Mouse (Mus musculus) embryonic facial prominence, embryonic 11.5 days (tissue): Measurements from ENCODE around the gene Dst. TPM values are rescaled to one million over a fixed set of nuclear protein-coding genes. Genes with fewer than 3 reads are reported as not detected.

Source experiments
- ATAC-seq: fragments of 200-750 bp; cut with Nextera tagmentation; replicated peaks from 2 replicates; pipeline ENCODE4 v1.8.0; 2017; ENCODE audit warnings: low read depth; ENCODE audit not compliant: insufficient number of reproducible peaks, low FRiP score, low TSS enrichment
- DNase-seq: peaks from one replicate; pipeline ENCODE4 v3.0.0-alpha.2; 2015; ENCODE audit warnings: low spot score
- H3K27ac ChIP-seq: fragments of 300-500 bp; sonication (generic); replicated peaks from 2 replicates; pipeline ENCODE4 v1.5.1; 2014; ENCODE audit warnings: mild to moderate bottlenecking, low read depth, low read length, control low read depth
- H3K27me3 ChIP-seq: fragments of 300-500 bp; sonication (generic); 2 replicates; pipeline ENCODE4 v1.6.1; 2014; ENCODE audit warnings: mild to moderate bottlenecking, low read length, moderate library complexity, mixed read lengths; ENCODE audit not compliant: control insufficient read depth, insufficient read depth
- H3K36me3 ChIP-seq: fragments of 300-500 bp; sonication (generic); replicated peaks from 2 replicates; pipeline ENCODE4 v1.6.1; 2014; ENCODE audit warnings: low read depth, mild to moderate bottlenecking, low read length, moderate library complexity, mixed read lengths; ENCODE audit not compliant: control insufficient read depth, insufficient read depth
- H3K4me1 ChIP-seq: fragments of 300-500 bp; sonication (generic); 2 replicates; pipeline ENCODE4 v1.6.1; 2014; ENCODE audit warnings: low read length, mixed read lengths; ENCODE audit not compliant: control insufficient read depth, insufficient read depth
- H3K4me2 ChIP-seq: fragments of 300-500 bp; sonication (generic); 2 replicates; pipeline ENCODE4 v1.6.1; 2014; ENCODE audit warnings: low read depth, mild to moderate bottlenecking, control low read depth, low read length, moderate library complexity
- H3K4me3 ChIP-seq: fragments of 300-500 bp; sonication (generic); 2 replicates; pipeline ENCODE4 v1.5.1; 2014; ENCODE audit warnings: low read depth, low read length, control low read depth
- H3K9ac ChIP-seq: fragments of 300-500 bp; sonication (generic); replicated peaks from 2 replicates; pipeline ENCODE4 v1.6.1; 2014; ENCODE audit warnings: mild to moderate bottlenecking, control low read depth, low read length
- H3K9me3 ChIP-seq: fragments of 300-500 bp; sonication (generic); replicated peaks from 2 replicates; pipeline ENCODE4 v1.6.1; 2016; ENCODE audit warnings: mild to moderate bottlenecking, low read length, inconsistent platforms, mixed read lengths; ENCODE audit not compliant: control insufficient read depth
- WGBS: fragments of 180-500 bp; shearing (Covaris S2); extraction: QIAGEN DNeasy Blood & Tissue Kit; methylation state at CpG from one replicate; pipeline ENCODE4 v1.1.7; 2014; 5-methylcytosine and 5-hydroxymethylcytosine counted together
- polyA plus RNA-seq: library from polyadenylated mRNA; unstranded; fragments of >200 nt; fragmentation: Nextera tagmentation; extraction: Ambion mirVana; gene quantifications from 2 replicates; pipeline ENCODE4 v1.2.1, GENCODE M21; 2014

The Dst gene
- polyA plus RNA-seq, 1 experiment from 2014 or later: 20.7 TPM

- Histone ChIP-seq H3K27ac (no peak overlapping the region), H3K27me3 (no peaks in the 10 kb centered on the region), H3K4me1 (no peaks in the 10 kb centered on the region), H3K4me3 (no peak overlapping the region), H3K9me3 (no peaks in the 10 kb centered on the region), H3K4me2 (no peak overlapping the region), H3K9ac (no peak overlapping the region), H3K36me3 (no peaks in the 10 kb centered on the region)
- DNase-seq (no peak), ATAC-seq (no peak)
- 80% methylated on average over 29 of the region's 29 CpGs for WGBS
Measured at GRCm38 (mm10) chr1:34121157-34122015, 213.4 kb downstream of the Dst start.

GRCm38 (mm10) chr1:34122198-34122597 is 214.2 kb downstream of the Dst start:
- no peak overlapping the region for H3K27ac ChIP-seq
- ATAC-seq (no peak), DNase-seq (no peak)
- H3K27me3 ChIP-seq: no peaks in the 10 kb centered on the region
- H3K9me3 ChIP-seq: no peaks in the 10 kb centered on the region
- no peaks in the 10 kb centered on the region for H3K36me3 ChIP-seq
- no peak overlapping the region for H3K9ac ChIP-seq
- 91% methylated on average over 6 of the region's 6 CpGs for WGBS
- H3K4me2 ChIP-seq: no peak overlapping the region
- no peaks in the 10 kb centered on the region for H3K4me1 ChIP-seq
- no peak overlapping the region for H3K4me3 ChIP-seq

GRCm38 (mm10) chr1:34122905-34123304 is 214.9 kb downstream of the Dst start:
- Histone ChIP-seq H3K27me3 (no peaks in the 10 kb centered on the region), H3K4me3 (no peak overlapping the region), H3K36me3 (no peaks in the 10 kb centered on the region), H3K4me1 (no peaks in the 10 kb centered on the region), H3K4me2 (no peak overlapping the region), H3K27ac (no peak overlapping the region), H3K9me3 (no peaks in the 10 kb centered on the region), H3K9ac (no peak overlapping the region)
- 80% methylated on average over 1 of the region's 1 CpGs for WGBS
- DNase-seq: no peak
- no peak for ATAC-seq

- no peak overlapping the region for H3K27ac ChIP-seq
- no peaks in the 10 kb centered on the region for H3K9me3 ChIP-seq
- no peaks in the 10 kb centered on the region for H3K4me1 ChIP-seq
- no peak overlapping the region for H3K4me2 ChIP-seq
- no peak for DNase-seq
- no peaks in the 10 kb centered on the region for H3K36me3 ChIP-seq
- H3K27me3 ChIP-seq: no peaks in the 10 kb centered on the region
- 91% methylated on average over 5 of the region's 5 CpGs for WGBS
- no peak for ATAC-seq
- no peak overlapping the region for H3K9ac ChIP-seq
- no peak overlapping the region for H3K4me3 ChIP-seq
Measured at GRCm38 (mm10) chr1:34123334-34123733, 215.3 kb downstream of the Dst start.

GRCm38 (mm10) chr1:34124376-34124775 is 216.4 kb downstream of the Dst start:
- WGBS: 93% methylated on average over 7 of the region's 7 CpGs
- Histone ChIP-seq H3K9me3 (no peaks in the 10 kb centered on the region), H3K27ac (no peak overlapping the region), H3K9ac (no peak overlapping the region), H3K27me3 (no peaks in the 10 kb centered on the region), H3K36me3 (no peaks in the 10 kb centered on the region), H3K4me1 (no peaks in the 10 kb centered on the region), H3K4me2 (no peak overlapping the region), H3K4me3 (no peak overlapping the region)
- DNase-seq: no peak
- ATAC-seq: no peak

GRCm38 (mm10) chr1:34125148-34125547 is 217.1 kb downstream of the Dst start:
- Histone ChIP-seq H3K27me3 (no peaks in the 10 kb centered on the region), H3K9ac (no peak overlapping the region), H3K4me1 (no peaks in the 10 kb centered on the region), H3K4me2 (no peak overlapping the region), H3K36me3 (no peaks in the 10 kb centered on the region), H3K9me3 (no peaks in the 10 kb centered on the region), H3K4me3 (no peak overlapping the region), H3K27ac (no peak overlapping the region)
- DNase-seq: no peak
- WGBS: 89% methylated on average over 5 of the region's 5 CpGs
- no peak for ATAC-seq

GRCm38 (mm10) chr1:34127714-34128474 is 219.9 kb downstream of the Dst start:
- Histone ChIP-seq H3K4me1 (no peaks in the 10 kb centered on the region), H3K9me3 (no peaks in the 10 kb centered on the region), H3K4me3 (no peak overlapping the region), H3K4me2 (no peak overlapping the region), H3K36me3 (no peaks in the 10 kb centered on the region), H3K27ac (no peak overlapping the region), H3K9ac (no peak overlapping the region), H3K27me3 (no peaks in the 10 kb centered on the region)
- no peak for DNase-seq
- 70% methylated on average over 15 of the region's 15 CpGs for WGBS
- ATAC-seq: no peak

GRCm38 (mm10) chr1:34128796-34129195 is 220.8 kb downstream of the Dst start:
- no peak for DNase-seq
- Histone ChIP-seq H3K9ac (no peak overlapping the region), H3K4me1 (no peaks in the 10 kb centered on the region), H3K4me2 (no peak overlapping the region), H3K4me3 (no peak overlapping the region), H3K9me3 (no peaks in the 10 kb centered on the region), H3K27me3 (no peaks in the 10 kb centered on the region), H3K27ac (no peak overlapping the region), H3K36me3 (no peaks in the 10 kb centered on the region)
- 75% methylated on average over 2 of the region's 2 CpGs for WGBS
- ATAC-seq: no peak
